Comparison of ENCODE assay signal across 18 mouse cellular contexts in genomic region chr14:40830505-40830904, GRCm38 (mm10).
DNase-seq lines count a peak whose midpoint lies in the region; ATAC-seq and TF ChIP-seq lines count a peak whose summit lies in the region.
"Had no signal": no experiment of that assay in that cellular context is flagged by ENCODE, and none has a peak within 500 bp of the region (broad histone marks: within the 10 kb centered on the region; RNA-seq: fewer than 3 reads in every experiment).

No protein-coding gene starts in this region.

- no peak overlapping the region for H3K27ac ChIP-seq in intestine, embryonic 14.5 days (ENCODE audit: low read depth)
- H3K27ac ChIP-seq in intestine, postnatal 0 days (ENCODE audit: low read depth, low read length) = no peak overlapping the region
- H3K27ac ChIP-seq in kidney, postnatal 0 days = no peak overlapping the region; the same call in 1 of the 2 replicates
- no peak overlapping the region for H3K27ac ChIP-seq in intestine, embryonic 16.5 days (ENCODE audit: low read length)
- no peak overlapping the region for H3K27ac ChIP-seq in neural tube, embryonic 15.5 days (replicated peaks)
- H3K27ac ChIP-seq: embryonic facial prominence, embryonic 12.5 days; forebrain, embryonic 15.5 days; heart, adult 2 months; hindbrain, embryonic 10.5 days had no signal

- H3K4me1 ChIP-seq in intestine, embryonic 14.5 days (replicated peaks; ENCODE audit: control insufficient read depth, insufficient read depth, low read length) = no peaks in the 10 kb centered on the region
- no peaks in the 10 kb centered on the region for H3K4me1 ChIP-seq in intestine, postnatal 0 days (replicated peaks; ENCODE audit: control insufficient read depth, insufficient read depth, low read length)
- H3K4me1 ChIP-seq in kidney, postnatal 0 days (replicated peaks; ENCODE audit: insufficient read depth, low read length) = 0 out of 2 replicates have a peak, but pooled peaks cover 7% of the 10 kb centered on the region
- no peaks in the 10 kb centered on the region for H3K4me1 ChIP-seq in intestine, embryonic 16.5 days (ENCODE audit: control insufficient read depth, insufficient read depth, low read length)
- H3K4me1 ChIP-seq in neural tube, embryonic 15.5 days = peaks cover 8% of the 10 kb centered on the region
- H3K4me1 ChIP-seq: embryonic facial prominence, embryonic 12.5 days; forebrain, embryonic 15.5 days; heart, embryonic 12.5 days; hindbrain, embryonic 10.5 days had no signal

- H3K9ac ChIP-seq in intestine, embryonic 14.5 days (ENCODE audit: low read length) = no peak overlapping the region
- no peak overlapping the region for H3K9ac ChIP-seq in intestine, postnatal 0 days (ENCODE audit: low read depth, low read length)
- no peak overlapping the region for H3K9ac ChIP-seq in kidney, postnatal 0 days (ENCODE audit: low read depth, low read length)
- H3K9ac ChIP-seq in intestine, embryonic 16.5 days (ENCODE audit: low read depth, low read length) = no peak overlapping the region
- no peak overlapping the region for H3K9ac ChIP-seq in neural tube, embryonic 15.5 days (replicated peaks)
- H3K9ac ChIP-seq: embryonic facial prominence, embryonic 12.5 days; forebrain, embryonic 15.5 days; heart, embryonic 12.5 days had no signal

- WGBS in intestine, embryonic 14.5 days = 73% methylated on average over 9 of the region's 9 CpGs
- 51% methylated on average over 9 of the region's 9 CpGs for WGBS in intestine, postnatal 0 days
- 50% methylated on average over 9 of the region's 9 CpGs for WGBS in kidney, postnatal 0 days
- 61% methylated on average over 9 of the region's 9 CpGs for WGBS in intestine, embryonic 16.5 days
- 49% methylated on average over 9 of the region's 9 CpGs for WGBS in neural tube, embryonic 15.5 days

- peak overlapping the region; percentile 22; the same call in 1 of the 2 replicates for H3K4me2 ChIP-seq in intestine, embryonic 14.5 days (ENCODE audit: low read length)
- no peak overlapping the region; the same call in 1 of the 2 replicates for H3K4me2 ChIP-seq in intestine, postnatal 0 days (replicated peaks; ENCODE audit: low read depth)
- H3K4me2 ChIP-seq in kidney, postnatal 0 days (ENCODE audit: low read length) = peak overlapping the region; percentile 23; the same call in 1 of the 2 replicates
- H3K4me2 ChIP-seq in intestine, embryonic 16.5 days (ENCODE audit: low read depth, low read length) = peak overlapping the region; percentile 35; the same call in 1 of the 2 replicates
- peak overlapping the region; percentile 28 for H3K4me2 ChIP-seq in neural tube, embryonic 15.5 days
- H3K4me2 ChIP-seq: embryonic facial prominence, embryonic 12.5 days; forebrain, embryonic 15.5 days; heart, embryonic 12.5 days had no signal

- H3K9me3 ChIP-seq in intestine, embryonic 14.5 days (ENCODE audit: control insufficient read depth, low read length) = no peaks in the 10 kb centered on the region
- H3K9me3 ChIP-seq in intestine, postnatal 0 days (ENCODE audit: control insufficient read depth) = no peaks in the 10 kb centered on the region
- no peaks in the 10 kb centered on the region for H3K9me3 ChIP-seq in kidney, postnatal 0 days (replicated peaks; ENCODE audit: low read length)
- H3K9me3 ChIP-seq in intestine, embryonic 16.5 days (ENCODE audit: control insufficient read depth, low read length) = no peaks in the 10 kb centered on the region
- no peaks in the 10 kb centered on the region for H3K9me3 ChIP-seq in neural tube, embryonic 15.5 days (replicated peaks)
- H3K9me3 ChIP-seq: embryonic facial prominence, embryonic 12.5 days; forebrain, embryonic 15.5 days; heart, embryonic 12.5 days; hindbrain, embryonic 10.5 days had no signal

- ATAC-seq in intestine, embryonic 14.5 days (replicated peaks; ENCODE audit: low FRiP score, low TSS enrichment, low read depth) = no peak
- ATAC-seq in intestine, postnatal 0 days = no peak
- no peak for ATAC-seq in kidney, postnatal 0 days (replicated peaks; ENCODE audit: low FRiP score, low read depth)
- no peak for ATAC-seq in intestine, embryonic 16.5 days
- ATAC-seq in neural tube, embryonic 15.5 days (ENCODE audit: low FRiP score) = no peak; the same call in 1 of the 2 replicates
- ATAC-seq: forebrain, embryonic 15.5 days had no signal

- DNase-seq in intestine, embryonic 14.5 days (ENCODE audit: low spot score) = no peak
- DNase-seq in kidney, postnatal 0 days (ENCODE audit: low spot score) = no peak
- DNase-seq in kidney, postnatal 25 days = no peak
- no peak for DNase-seq in ovary, postnatal 14 days (ENCODE audit: low spot score)
- no peak for DNase-seq in right cerebral cortex, postnatal 36 days (ENCODE audit: low spot score in 2 of 2)
- DNase-seq: adrenal gland, postnatal 14 days; cerebellum, adult 11-12 months; cerebellum, adult 9-10 months; cerebellum, postnatal 25 days; gastrocnemius, postnatal 10 days; heart, adult 2 months had no signal

- H3K27me3 ChIP-seq in intestine, embryonic 14.5 days (replicated peaks; ENCODE audit: control insufficient read depth, insufficient read depth, low read length) = no peaks in the 10 kb centered on the region
- H3K27me3 ChIP-seq in intestine, postnatal 0 days (replicated peaks; ENCODE audit: control insufficient read depth, insufficient read depth, low read length) = no peaks in the 10 kb centered on the region
- no peaks in the 10 kb centered on the region for H3K27me3 ChIP-seq in kidney, postnatal 0 days (ENCODE audit: insufficient read depth, low read length)
- no peaks in the 10 kb centered on the region for H3K27me3 ChIP-seq in intestine, embryonic 16.5 days (replicated peaks; ENCODE audit: control insufficient read depth, insufficient read depth, low read length)
- H3K27me3 ChIP-seq in neural tube, embryonic 15.5 days (replicated peaks) = no peaks in the 10 kb centered on the region
- H3K27me3 ChIP-seq: embryonic facial prominence, embryonic 12.5 days; forebrain, embryonic 15.5 days; heart, embryonic 12.5 days had no signal

- no peak for TF ChIP-seq CTCF in intestine, postnatal 0 days (IDR thresholded peaks at IDR 0.05; ENCODE audit: low read depth)
- TF ChIP-seq CTCF in kidney, postnatal 0 days (IDR thresholded peaks at IDR 0.05; ENCODE audit: low read depth) = no peak

- H3K36me3 ChIP-seq in intestine, embryonic 14.5 days (ENCODE audit: control insufficient read depth, insufficient read depth, low read length) = no peaks in the 10 kb centered on the region
- no peaks in the 10 kb centered on the region for H3K36me3 ChIP-seq in intestine, postnatal 0 days (ENCODE audit: control insufficient read depth, insufficient read depth)
- H3K36me3 ChIP-seq in kidney, postnatal 0 days (ENCODE audit: insufficient read depth, low read length) = no peaks in the 10 kb centered on the region
- H3K36me3 ChIP-seq in intestine, embryonic 16.5 days (ENCODE audit: control insufficient read depth, insufficient read depth, low read length) = no peaks in the 10 kb centered on the region
- H3K36me3 ChIP-seq in neural tube, embryonic 15.5 days = no peaks in the 10 kb centered on the region
- H3K36me3 ChIP-seq: embryonic facial prominence, embryonic 12.5 days; forebrain, embryonic 15.5 days; heart, embryonic 12.5 days; hindbrain, embryonic 10.5 days had no signal

- H3K4me3 ChIP-seq in intestine, embryonic 14.5 days (ENCODE audit: low read depth, low read length) = no peak overlapping the region
- no peak overlapping the region for H3K4me3 ChIP-seq in intestine, postnatal 0 days (ENCODE audit: low read depth, low read length)
- no peak overlapping the region for H3K4me3 ChIP-seq in kidney, postnatal 0 days (replicated peaks; ENCODE audit: low read depth, low read length)
- no peak overlapping the region for H3K4me3 ChIP-seq in intestine, embryonic 16.5 days (ENCODE audit: low read length)
- no peak overlapping the region for H3K4me3 ChIP-seq in neural tube, embryonic 15.5 days (replicated peaks)
- H3K4me3 ChIP-seq: embryonic facial prominence, embryonic 12.5 days; forebrain, embryonic 15.5 days; heart, adult 2 months; heart, embryonic 12.5 days; hindbrain, embryonic 10.5 days had no signal
